Mouse (Mus musculus): ENCODE results near the gene Gm21854. TPM values are rescaled to one million over a fixed set of nuclear protein-coding genes. Genes with fewer than 3 reads are reported as not detected.
"Not testable (repeated sequence)": the region's sequence is repeated elsewhere in the genome, so short reads cannot be mapped to it uniquely, and the experiment has no call there.

The Gm21854 gene
- total RNA-seq (2021): not detected
- long read RNA-seq, experiment 1: 0 reads
- long read RNA-seq, experiment 2: 0 reads

DNA sequence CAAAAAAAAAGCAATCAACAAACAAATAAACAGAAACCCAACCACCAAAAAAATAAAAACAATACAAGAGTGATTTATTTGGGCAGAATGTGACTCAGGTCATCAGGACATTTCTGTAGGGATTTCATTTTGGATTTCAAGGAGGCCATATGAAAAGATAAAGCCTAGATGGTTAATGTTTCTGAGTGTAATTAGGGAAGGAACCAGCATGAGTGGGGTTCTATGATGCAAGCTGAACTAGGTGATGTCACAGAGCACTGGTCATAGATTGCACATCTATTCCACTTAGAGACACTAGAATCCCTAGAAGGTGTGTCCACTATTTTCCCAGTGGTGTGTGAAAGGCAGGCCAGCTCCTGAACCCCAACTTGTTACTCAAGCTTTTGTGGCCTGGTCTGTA is at the start of gene Gm21854:
Gene Gm21854 (plus strand): TSS at position 301 of the 400 bp plus-strand sequence.
- DNase-seq; H3K27ac ChIP-seq; intact Hi-C loops (cut with DNase I); H3K4me3 ChIP-seq: not testable (repeated sequence)

Other genes with a start within 250 kb of the Gm21854 start
- not detected for gene Gm20914, start 69.0 kb downstream of the Gm21854 start, total RNA-seq (2021)
- gene Gm28171, start 136.4 kb downstream of the Gm21854 start, total RNA-seq (2021): not detected